Mouse (Mus musculus) urinary bladder, postnatal 36 days (tissue): ENCODE measurements around the gene P2ry14.

Source experiments
- DNase-seq, 2 experiments: peaks; one replicate each; pipeline ENCODE4 v3.0.0; 2022; ENCODE audit warnings: low spot score in 2 of 2, mixed read lengths in 1 of 2

Gene P2ry14

DNA sequence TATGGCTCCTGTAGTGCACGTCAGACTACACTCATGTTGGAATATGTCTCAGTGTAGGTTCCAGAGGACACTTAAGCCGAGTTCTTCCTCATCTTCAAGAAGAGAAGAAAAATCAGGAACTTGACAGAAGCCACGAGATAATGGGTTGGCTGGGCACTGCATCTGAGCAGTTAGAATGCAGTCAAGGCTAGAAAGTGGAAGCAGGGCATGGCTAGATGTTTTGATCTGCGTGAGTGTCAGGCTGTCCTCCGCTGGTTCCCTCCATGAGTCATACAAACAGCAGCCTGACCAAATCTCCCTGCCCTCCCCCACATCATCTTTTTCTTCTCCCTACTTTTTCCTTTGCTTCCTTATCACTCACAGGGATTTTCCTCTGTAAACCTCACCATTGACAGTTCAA is at the start of gene P2ry14:
Gene P2ry14, minus strand, starts transcription at position 195 of the 400 bp plus-strand sequence.
- no peak for DNase-seq

DNA sequence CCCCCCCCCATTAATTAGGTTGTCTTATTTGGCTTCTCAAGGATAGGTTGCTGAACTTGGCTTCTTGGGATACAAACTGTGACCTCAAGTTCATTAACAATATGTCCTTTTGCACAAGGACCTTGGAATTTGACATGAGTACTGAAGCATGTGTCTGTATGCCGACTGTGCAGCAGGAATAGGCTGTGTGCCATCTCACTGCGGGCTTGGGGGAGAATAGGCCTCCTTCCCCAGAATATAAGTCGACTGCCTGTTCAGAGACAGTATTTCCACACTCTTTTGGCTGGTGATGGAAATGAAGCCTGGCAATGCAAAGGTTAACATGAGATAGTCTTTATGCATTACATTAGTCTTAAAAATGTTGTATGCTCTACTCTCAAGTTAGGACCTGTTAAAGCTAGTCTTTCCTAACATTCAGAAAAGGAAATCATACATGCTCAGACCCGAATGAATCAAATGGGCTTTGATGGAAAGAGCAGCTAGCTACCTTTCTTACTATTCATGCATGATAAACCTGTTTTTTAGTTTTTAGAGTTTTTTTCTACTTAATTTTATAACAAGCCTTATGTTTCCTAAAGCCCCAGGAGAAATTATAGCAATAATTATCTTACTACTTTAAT is 44.0 kb upstream of the P2ry14 start:
- no peak for DNase-seq

GRCm38 (mm10) chr3:59194938-59195337 is 41.5 kb upstream of the P2ry14 start, which contains the start of gene Gpr87:
Gene Gpr87, minus strand, starts transcription at chr3:59195104.
- peak; percentile 33 to 50 for DNase-seq

DNA sequence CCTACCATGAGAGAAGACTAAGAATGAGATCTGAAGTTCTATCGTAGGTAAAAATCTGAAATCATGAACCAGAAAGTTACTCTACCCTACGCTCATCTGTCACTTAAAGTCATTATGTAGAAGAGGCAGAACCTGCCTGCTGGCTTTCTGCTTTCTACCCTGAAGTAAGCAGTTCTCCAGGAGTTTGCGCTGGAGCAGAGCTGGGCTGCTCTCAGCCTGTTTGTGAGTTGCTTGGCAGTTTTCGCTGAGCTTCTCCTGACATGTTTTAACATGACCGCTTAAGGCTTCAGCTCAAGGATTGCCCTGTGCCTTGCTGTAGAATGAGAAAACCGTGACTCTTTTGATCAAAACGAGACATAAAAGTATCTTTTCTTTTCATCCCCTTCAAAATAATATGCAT is 40.7 kb upstream of the P2ry14 start:
- DNase-seq: peak in 1 of 2 experiments; percentile 38

GRCm38 (mm10) chr3:59191674-59192073 is 38.3 kb upstream of the P2ry14 start:
- no peak for DNase-seq

DNA sequence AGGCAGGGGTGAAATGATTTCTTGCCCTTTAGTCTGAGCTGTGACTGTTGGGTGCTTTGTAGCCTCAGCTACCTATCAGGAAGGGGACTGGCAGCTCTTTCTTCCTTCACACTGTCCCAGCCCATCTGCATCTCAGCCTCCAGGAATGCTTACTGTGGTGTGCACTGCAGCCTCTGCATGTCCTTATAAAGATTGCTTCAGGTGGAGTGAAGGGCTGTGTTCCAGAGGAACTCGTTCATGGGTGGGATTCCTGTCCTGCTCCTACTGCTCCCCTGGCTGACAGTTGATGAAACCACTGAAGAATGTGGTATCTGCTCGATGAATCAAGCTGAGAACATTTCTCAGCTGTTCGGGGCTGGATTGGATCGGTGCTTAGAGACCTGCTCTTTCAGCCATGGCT is 33.9 kb upstream of the P2ry14 start:
- DNase-seq: no peak

DNA sequence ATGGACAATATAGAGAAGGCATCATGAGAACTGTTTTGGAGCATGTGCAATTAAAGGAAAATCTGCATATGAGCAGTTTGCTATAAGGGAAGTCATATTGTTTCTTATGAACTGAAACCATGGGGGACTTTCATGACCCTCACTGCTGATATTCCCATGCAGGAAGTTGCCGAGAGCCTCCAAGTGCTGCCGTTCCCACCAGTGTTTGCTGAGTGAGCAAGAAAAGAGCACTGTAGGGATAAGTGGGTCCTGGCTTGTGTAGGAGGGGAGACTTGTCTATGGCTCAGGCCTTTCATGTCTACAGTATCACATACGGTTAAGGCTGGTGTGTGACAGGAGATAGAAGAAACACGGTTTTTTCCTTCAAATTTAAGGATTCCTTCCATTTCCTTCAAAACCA is 32.2 kb upstream of the P2ry14 start:
- no peak for DNase-seq

GRCm38 (mm10) chr3:59182129-59182528 is 28.7 kb upstream of the P2ry14 start:
- DNase-seq: no peak

GRCm38 (mm10) chr3:59181134-59181533 is 27.7 kb upstream of the P2ry14 start:
- no peak for DNase-seq

- DNase-seq: no peak
These were observed 23.5 kb upstream of the P2ry14 start for GRCm38 (mm10) chr3:59176871-59177270.

DNA sequence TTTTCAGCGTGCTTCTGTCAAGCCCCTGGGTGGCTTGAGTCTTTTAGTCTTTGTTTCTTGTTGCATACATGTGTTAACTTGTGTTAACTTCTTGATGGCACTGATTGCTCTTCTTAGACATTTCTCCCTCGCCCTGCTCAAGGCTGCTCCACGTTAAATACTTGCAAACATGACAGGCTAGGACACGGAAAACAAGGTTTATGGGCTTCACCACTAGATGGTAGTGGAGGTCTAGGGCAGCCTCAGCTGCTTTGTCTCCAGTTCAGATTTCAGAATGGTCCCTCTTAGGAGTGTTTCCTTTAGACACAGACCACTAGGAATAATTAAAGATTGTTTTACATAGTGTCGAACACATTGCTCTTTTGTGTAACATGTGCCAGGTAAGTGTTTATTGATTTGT is 21.8 kb upstream of the P2ry14 start:
- DNase-seq: peak; percentile 26 to 58

DNA sequence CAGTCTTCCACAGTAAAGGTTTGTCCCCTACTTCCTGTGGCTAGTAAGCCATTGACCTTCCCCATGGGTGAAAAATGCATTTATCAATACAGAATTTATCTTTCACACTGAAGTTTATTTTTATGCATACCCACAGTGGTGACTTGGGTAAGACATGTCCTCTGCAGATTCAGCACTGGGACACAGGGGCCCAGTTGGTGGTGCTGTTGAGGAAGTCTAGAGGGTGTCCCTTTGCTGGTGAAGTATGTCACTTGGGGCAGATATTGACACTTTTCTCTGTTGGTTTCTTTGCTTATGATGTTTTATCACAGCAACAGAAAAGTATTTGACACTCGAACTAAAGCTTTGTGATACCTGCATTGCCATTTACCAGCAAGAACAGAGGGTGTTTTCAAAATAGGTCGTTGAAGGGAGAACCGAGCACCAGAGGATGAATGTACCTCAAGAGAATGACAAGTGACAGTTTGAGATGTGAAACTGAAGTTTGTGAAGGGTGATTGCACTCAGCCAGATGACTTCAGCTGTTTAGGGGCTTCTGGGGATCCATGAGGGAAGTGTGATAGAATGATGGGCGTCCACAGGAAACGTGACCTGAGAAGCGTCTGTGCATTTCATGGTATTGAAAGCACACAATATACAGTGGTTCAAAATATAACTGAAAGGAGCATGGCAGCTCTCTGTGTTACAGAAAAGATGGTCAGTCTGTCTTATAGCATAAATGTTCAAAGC is 21.2 kb upstream of the P2ry14 start:
- no peak for DNase-seq

- DNase-seq: no peak
These were observed 16.7 kb upstream of the P2ry14 start for GRCm38 (mm10) chr3:59169921-59170627.

DNA sequence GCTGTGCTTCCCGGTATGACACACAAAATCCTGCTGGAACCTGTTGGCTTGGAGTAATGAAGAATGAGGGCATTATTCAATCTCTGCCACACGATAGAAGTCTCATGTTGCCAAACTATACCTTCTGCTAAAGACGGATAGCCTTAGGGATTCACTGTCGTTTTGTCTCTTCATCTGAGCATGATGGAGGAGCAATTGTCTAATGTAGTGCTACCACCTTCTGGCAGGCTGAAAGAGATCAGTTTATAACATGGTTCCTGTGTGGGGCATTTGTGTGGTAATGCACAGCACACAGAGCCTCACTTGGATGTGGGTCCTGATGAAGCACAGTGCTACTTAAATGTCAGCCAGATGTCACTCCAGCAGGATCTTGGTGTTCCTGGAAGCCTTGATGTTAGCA is 15.8 kb upstream of the P2ry14 start:
- DNase-seq: no peak

DNA sequence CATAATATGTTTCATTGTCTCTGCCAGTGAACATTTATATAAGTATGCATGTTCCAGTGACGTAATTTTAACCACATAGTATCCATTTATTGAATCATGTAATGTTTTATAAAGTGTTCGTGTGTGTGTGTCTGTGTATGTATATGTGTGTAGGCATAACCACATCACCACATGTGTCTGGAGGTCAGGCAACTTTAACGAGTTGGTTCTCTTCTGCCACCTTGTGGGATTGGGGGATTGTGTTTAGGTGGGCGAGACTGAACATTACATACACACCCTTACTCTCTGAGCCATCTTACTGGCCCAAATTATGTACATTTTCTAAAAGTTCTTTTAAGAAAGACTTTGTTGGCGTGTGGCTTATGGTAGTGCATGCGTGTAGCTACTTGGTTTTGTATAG is 15.1 kb upstream of the P2ry14 start:
- DNase-seq: no peak

DNA sequence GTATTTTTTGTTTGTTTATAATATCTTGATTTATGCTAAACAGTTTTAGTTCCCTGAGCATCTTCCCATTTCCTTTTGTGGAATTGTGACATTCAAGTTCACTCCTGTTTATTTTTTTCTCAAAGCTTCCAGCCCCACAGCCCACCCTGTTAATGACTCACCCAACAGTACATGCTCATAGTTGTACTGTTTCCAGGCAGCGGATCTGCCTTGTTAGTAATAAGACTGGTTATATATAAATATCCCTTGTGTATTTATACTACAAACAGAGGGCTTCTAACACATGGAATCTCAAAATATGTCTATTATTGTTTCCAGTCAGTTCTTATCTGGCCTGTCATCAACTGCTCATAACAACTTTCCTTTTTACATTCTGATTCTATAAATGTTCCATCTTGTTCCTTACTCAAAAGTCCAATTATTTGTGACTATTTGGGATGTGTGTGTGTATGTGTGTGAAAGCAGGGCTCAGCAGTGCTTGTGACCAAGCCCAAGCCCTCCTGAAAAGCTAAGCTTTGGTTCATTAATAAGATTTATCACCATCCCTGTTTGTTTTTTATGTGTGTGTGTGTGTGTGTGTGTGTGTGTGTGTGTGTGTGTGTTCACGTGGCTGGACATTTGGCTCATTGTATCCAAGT is 14.1 kb upstream of the P2ry14 start:
- no peak for DNase-seq

GRCm38 (mm10) chr3:59160465-59160864 is 7.0 kb upstream of the P2ry14 start:
- DNase-seq: no peak

DNA sequence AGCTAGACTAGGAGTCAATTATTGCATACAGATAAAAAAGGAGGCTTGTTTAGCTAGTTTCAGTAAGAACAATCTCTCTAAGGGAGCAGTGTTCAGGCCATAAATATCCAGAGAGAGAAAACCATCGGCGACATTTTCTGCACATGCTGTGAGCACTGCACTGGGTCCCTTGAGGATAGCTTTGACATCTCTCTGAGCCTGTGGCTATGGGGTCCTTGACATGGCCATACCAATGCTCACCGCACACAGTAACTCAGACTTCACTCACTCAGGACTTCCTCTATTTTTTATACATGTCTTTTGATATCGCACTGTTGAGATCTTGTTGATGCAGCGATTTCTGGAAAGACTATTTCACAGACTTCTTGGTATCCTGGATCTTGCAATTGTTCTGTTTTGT is 3.6 kb upstream of the P2ry14 start:
- no peak for DNase-seq

- no peak for DNase-seq
These were observed 2.0 kb upstream of the P2ry14 start for GRCm38 (mm10) chr3:59155404-59155803.

GRCm38 (mm10) chr3:59154888-59155287 is 1.5 kb upstream of the P2ry14 start:
- no peak for DNase-seq

DNA sequence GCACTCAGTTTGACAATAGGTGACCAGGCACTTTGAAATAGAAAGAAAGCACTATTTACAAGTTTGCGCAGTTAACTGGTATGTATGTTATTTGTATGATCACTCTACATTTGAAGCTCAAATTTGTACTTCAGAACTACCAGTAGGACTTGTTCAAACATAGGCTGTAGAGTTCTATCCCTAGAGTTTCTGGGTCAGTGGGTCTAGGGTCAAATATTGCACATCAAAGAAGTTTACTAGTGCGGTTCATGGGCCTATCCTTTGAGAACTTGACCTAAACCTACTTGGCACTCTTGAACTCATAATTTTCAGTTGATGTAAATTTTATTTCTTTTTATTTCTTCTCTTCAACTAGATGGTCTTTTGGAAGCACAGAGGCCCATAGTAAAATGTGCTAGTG is 2.8 kb downstream of the P2ry14 start:
- no peak for DNase-seq

- DNase-seq: no peak
These were observed 3.8 kb downstream of the P2ry14 start for GRCm38 (mm10) chr3:59149646-59150045.
